Mouse (Mus musculus) cortical plate, adult 2 months (tissue): Measurements from ENCODE around the gene Snrnp35. TPM values are rescaled to one million over a fixed set of nuclear protein-coding genes. Genes with fewer than 3 reads are reported as not detected.

Source experiments
- H3K27ac ChIP-seq: fragments of 200-500 bp; 2 replicates; pipeline ENCODE4 v1.5.1; 2012; ENCODE audit warnings: low read length, control low read depth, inconsistent platforms; ENCODE audit not compliant: insufficient read depth
- H3K4me1 ChIP-seq: fragments of 200-500 bp; 2 replicates; pipeline ENCODE4 v1.6.1; 2011; ENCODE audit warnings: low read length; ENCODE audit not compliant: control insufficient read depth, insufficient read depth
- H3K4me3 ChIP-seq: fragments of 200-500 bp; 2 replicates; pipeline ENCODE4 v1.5.1; 2011; ENCODE audit warnings: mild to moderate bottlenecking, low read length, control low read depth; ENCODE audit not compliant: insufficient read depth
- CTCF ChIP-seq: fragments of 200-500 bp; IDR thresholded peaks from 2 replicates; pipeline ENCODE4 v1.5.1; 2011; ENCODE audit warnings: mild to moderate bottlenecking, control low read depth, low read length; ENCODE audit not compliant: insufficient read depth; ENCODE audit errors: extremely low read depth
- POLR2A ChIP-seq: fragments of 200-500 bp; IDR thresholded peaks from 2 replicates; pipeline ENCODE4 v1.6.1; 2011; ENCODE audit warnings: mild to moderate bottlenecking, low read length, control low read depth; ENCODE audit not compliant: insufficient read depth; ENCODE audit errors: extremely low read depth
- polyA plus RNA-seq: library from polyadenylated mRNA; depleted of rRNA; stranded (reverse); fragments of >200 nt; gene quantifications from 2 replicates; pipeline ENCODE4 v1.2.3, GENCODE M21; 2012; rRNA removed

The Snrnp35 gene
- polyA plus RNA-seq, 1 experiment = 11.5 TPM

GRCm38 (mm10) chr5:124531583-124531930 is 48.6 kb downstream of the Snrnp35 start:
- TF ChIP-seq POLR2A (no peak), CTCF (no peak)

GRCm38 (mm10) chr5:124532451-124532850 is 49.5 kb downstream of the Snrnp35 start:
- no peak overlapping the region for H3K27ac ChIP-seq
- H3K4me1 ChIP-seq = peaks cover 4% of the 10 kb centered on the region; the same call in 1 of the 2 replicates
- no peak overlapping the region for H3K4me3 ChIP-seq
- TF ChIP-seq CTCF (no peak), POLR2A (no peak)

More at GRCm38 (mm10) chr5:124531583-124531930, 48.6 kb downstream of the Snrnp35 start:
- Histone ChIP-seq H3K27ac (peak overlapping the region; percentile 62), H3K4me1 (peaks cover 4% of the 10 kb centered on the region; the same call in 1 of the 2 replicates), H3K4me3 (peak overlapping the region; percentile 92)

- H3K4me3 ChIP-seq = no peak overlapping the region
- TF ChIP-seq CTCF (no peak), POLR2A (no peak)
- H3K27ac ChIP-seq = no peak overlapping the region
- H3K4me1 ChIP-seq = 0 out of 2 replicates have a peak, but pooled peaks cover 2% of the 10 kb centered on the region
Observed at GRCm38 (mm10) chr5:124535016-124535415, 52.1 kb downstream of the Snrnp35 start.

DNA sequence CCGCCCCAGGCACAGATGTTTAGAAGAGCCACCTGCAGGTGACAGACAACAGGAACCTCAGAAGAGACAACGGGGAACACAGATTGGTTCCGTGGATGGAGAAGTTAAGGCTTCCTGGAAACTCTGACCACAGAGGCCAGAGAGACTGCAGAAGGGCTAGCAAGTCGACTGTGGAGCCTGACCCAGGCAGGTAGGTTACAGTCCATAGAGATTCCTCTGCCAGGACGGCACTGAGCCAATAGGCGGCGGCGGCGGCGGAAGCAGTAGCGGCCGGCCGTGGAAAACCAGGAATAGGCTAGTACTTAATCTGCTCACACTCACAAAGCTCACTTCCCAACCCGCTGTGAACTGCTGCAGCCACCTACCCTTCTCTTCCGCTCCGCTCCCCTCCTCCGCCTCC is 53.8 kb downstream of the Snrnp35 start:
- TF ChIP-seq CTCF = no peak
- Histone ChIP-seq H3K4me1 (0 out of 2 replicates have a peak, but pooled peaks cover under 1% of the 10 kb centered on the region), H3K4me3 (no peak overlapping the region), H3K27ac (0 out of 2 replicates have a peak overlapping the region, but pooled peaks have one; percentile 6)

DNA sequence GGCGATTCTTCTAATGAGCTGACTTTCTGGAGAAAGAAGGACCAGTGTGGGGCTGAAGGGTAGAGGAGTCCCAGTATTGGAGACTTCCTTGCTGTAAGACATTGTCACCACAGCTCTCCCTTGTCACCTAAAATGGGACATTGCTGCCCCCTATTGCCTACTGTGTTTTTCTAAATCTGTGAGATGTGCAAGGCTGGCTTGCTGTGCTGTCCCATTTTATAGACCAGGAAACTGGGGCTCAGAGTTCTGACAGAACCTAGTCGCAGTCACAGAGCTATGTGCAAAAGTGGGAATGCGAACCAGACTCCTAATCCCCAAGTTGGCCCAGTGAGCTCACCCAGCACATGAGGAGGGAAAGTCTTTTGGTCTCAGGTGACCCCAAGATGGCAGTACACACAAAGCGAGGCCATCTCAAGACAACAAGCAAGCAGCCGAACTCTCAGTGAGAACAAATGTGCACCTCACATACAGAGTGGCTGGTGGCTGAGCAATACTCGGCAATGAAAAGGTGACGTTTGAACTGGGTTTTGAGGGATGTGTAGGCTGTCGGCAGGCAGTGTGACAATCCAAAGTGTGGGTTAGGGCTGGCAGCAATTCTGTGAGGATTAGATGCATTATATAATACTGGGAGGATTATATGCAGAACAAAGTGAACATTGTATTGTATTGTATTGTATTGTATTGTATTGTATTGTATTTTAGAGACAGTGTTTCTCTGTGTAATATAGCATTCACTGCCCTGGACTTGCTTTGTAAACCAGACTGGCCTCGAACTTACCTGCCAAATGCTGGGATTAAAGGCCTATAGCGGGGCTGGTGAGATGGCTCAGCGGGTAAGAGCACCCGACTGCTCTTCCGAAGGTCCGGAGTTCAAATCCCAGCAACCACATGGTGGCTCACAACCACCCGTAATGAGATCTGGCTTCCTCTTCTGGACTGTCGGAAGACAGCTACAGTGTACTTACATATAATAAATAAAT is 56.2 kb downstream of the Snrnp35 start:
- no peak overlapping the region for H3K4me3 ChIP-seq
- H3K4me1 ChIP-seq = peaks cover 1% of the 10 kb centered on the region; the same call in 1 of the 2 replicates
- H3K27ac ChIP-seq = peak overlapping the region; percentile 9; the same call in 1 of the 2 replicates
- TF ChIP-seq POLR2A = no peak
- peak; percentile 72 for TF ChIP-seq CTCF

DNA sequence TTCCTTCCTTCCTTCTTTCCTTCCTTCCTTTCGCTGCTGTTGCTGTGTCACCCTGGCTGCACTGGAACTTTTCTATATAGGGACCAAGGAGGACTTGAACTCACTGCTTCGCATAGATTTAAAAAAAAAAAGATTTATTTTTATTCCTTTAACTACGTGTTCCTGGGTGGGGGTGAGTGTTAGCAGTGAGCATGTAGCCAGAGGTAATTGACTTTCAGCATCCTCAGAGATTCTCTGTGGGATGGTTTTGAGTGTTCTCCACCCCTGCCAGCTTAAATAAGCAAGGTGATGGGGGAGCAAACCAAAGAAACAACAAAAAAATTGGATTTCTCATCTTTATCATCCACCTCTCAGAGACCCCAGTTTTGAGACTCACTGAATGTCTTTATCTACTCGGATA is 57.0 kb downstream of the Snrnp35 start:
- Histone ChIP-seq H3K4me3 (peak overlapping the region; percentile 52; the same call in 1 of the 2 replicates), H3K4me1 (peaks cover 1% of the 10 kb centered on the region; the same call in 1 of the 2 replicates), H3K27ac (no peak overlapping the region)
- TF ChIP-seq CTCF (no peak), POLR2A (no peak)

DNA sequence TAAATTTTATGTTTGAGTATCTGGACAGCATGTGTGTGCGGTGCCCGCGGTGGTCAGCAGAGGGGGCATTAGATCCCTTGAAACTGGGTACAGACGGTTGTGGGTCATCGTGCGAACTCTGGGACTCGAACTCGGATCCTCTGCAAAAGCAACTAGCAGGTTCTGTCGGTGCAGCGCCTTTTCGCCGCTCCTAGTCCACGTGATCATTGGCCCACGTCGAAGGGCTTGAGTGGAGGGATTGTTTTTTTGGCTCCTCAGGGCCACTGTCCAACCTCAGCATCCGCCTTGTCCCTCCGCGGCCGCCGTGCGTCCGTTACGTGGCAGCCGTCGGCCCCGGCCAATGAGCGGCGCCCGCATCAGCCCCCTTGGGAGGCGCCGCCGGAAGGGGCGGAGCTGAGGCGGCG is 57.5 kb downstream of the Snrnp35 start, which contains the start of gene Tmed2:
Gene Tmed2 (plus strand): TSS at position 313 of the 404 bp plus-strand sequence.
- TF ChIP-seq CTCF (no peak), POLR2A (no peak)
- H3K4me1 ChIP-seq = peaks cover 1% of the 10 kb centered on the region; the same call in 1 of the 2 replicates
- H3K27ac ChIP-seq = no peak within 1 kb of the TSS
- H3K4me3 ChIP-seq = peak within 1 kb of the TSS; percentile 52

Other genes starting within 250 kb of the Snrnp35 start
- 178 and 196 TPM in 2 replicates for gene Pitpnm2, start 233.4 kb upstream of the Snrnp35 start, polyA plus RNA-seq
- gene Mphosph9, start 155.2 kb upstream of the Snrnp35 start, polyA plus RNA-seq = 21.0 and 22.3 TPM in 2 replicates
- 13.5 and 13.6 TPM in 2 replicates for gene 2810006K23Rik, start 155.0 kb upstream of the Snrnp35 start, polyA plus RNA-seq
- 252 and 264 TPM in 2 replicates for gene Cdk2ap1, start 120.1 kb upstream of the Snrnp35 start, polyA plus RNA-seq
- gene Sbno1, start 57.1 kb upstream of the Snrnp35 start, polyA plus RNA-seq = 56.4 and 57.2 TPM in 2 replicates
- 51.9 and 54.9 TPM in 2 replicates for gene Kmt5a, start 43.2 kb upstream of the Snrnp35 start, polyA plus RNA-seq
- gene Rilpl2, start 4.8 kb upstream of the Snrnp35 start, polyA plus RNA-seq = 26.9 and 27.1 TPM in 2 replicates
- gene Rilpl1, start 48.3 kb downstream of the Snrnp35 start, polyA plus RNA-seq = 55.4 and 56.5 TPM in 2 replicates
- gene Tmed2, start 57.6 kb downstream of the Snrnp35 start, polyA plus RNA-seq = 110 and 121 TPM in 2 replicates
- gene Ddx55, start 69.7 kb downstream of the Snrnp35 start, polyA plus RNA-seq = 40.3 and 42.4 TPM in 2 replicates
- gene Eif2b1, start 96.0 kb downstream of the Snrnp35 start, polyA plus RNA-seq = 32.6 and 32.9 TPM in 2 replicates
- 46.0 and 47.5 TPM in 2 replicates for gene Gtf2h3, start 96.0 kb downstream of the Snrnp35 start, polyA plus RNA-seq
- gene Atp6v0a2, start 145.4 kb downstream of the Snrnp35 start, polyA plus RNA-seq = 46.2 and 48.0 TPM in 2 replicates
- 0.66 and 0.77 TPM in 2 replicates for gene Dnah10, start 242.0 kb downstream of the Snrnp35 start, polyA plus RNA-seq